Mouse (Mus musculus): Measurements from ENCODE around the gene Gm10065.

Gm10065 gene

GRCm38 (mm10) chr13:21447856-21448614, 31.2 kb downstream of the Gm10065 start:
- Histone ChIP-seq H3K4me1 (replicated peaks; ENCODE audit: low read depth, low read length) (peaks cover 27% of the 10 kb centered on the region), H3K27me3 (ENCODE audit: insufficient read depth, low read length) (no peaks in the 10 kb centered on the region), H3K36me3 (ENCODE audit: insufficient read depth, low read length) (peaks cover 83% of the 10 kb centered on the region), H3K9me3 (ENCODE audit: low read length) (no peaks in the 10 kb centered on the region), H3K4me3 (replicated peaks; ENCODE audit: low read length) (no peak overlapping the region; the same call in 1 of the 2 replicates)
- TF ChIP-seq CTCF (conservative IDR thresholded peaks at IDR 0.05; ENCODE audit: low read length) (no peak), NANOG (IDR thresholded peaks at IDR 0.05; ENCODE audit: borderline replicate concordance, low read length) (no peak), POU5F1 (IDR thresholded peaks at IDR 0.05; ENCODE audit: borderline replicate concordance, low read length) (no peak)

GRCm38 (mm10) chr13:21446796-21447195, 32.4 kb downstream of the Gm10065 start:
- H3K27me3 ChIP-seq (ENCODE audit: insufficient read depth, low read length): no peaks in the 10 kb centered on the region
- no peak for TF ChIP-seq NANOG (IDR thresholded peaks at IDR 0.05; ENCODE audit: borderline replicate concordance, low read length)

GRCm38 (mm10) chr13:21441207-21441572, 38.1 kb downstream of the Gm10065 start:
- no peak for TF ChIP-seq POU5F1 (IDR thresholded peaks at IDR 0.05; ENCODE audit: borderline replicate concordance, low read length)
- no peak for TF ChIP-seq CTCF (conservative IDR thresholded peaks at IDR 0.05; ENCODE audit: low read length)
- no peak for TF ChIP-seq NANOG (IDR thresholded peaks at IDR 0.05; ENCODE audit: borderline replicate concordance, low read length)
- H3K4me1 ChIP-seq (replicated peaks; ENCODE audit: low read depth, low read length): peaks cover 13% of the 10 kb centered on the region

More at GRCm38 (mm10) chr13:21446796-21447195, 32.4 kb downstream of the Gm10065 start:
- no peak overlapping the region for H3K4me3 ChIP-seq (replicated peaks; ENCODE audit: low read length)
- peaks cover 18% of the 10 kb centered on the region for H3K4me1 ChIP-seq (replicated peaks; ENCODE audit: low read depth, low read length)
- H3K9me3 ChIP-seq (ENCODE audit: low read length): no peaks in the 10 kb centered on the region
- H3K36me3 ChIP-seq (ENCODE audit: insufficient read depth, low read length): peaks cover 88% of the 10 kb centered on the region

GRCm38 (mm10) chr13:21440503-21441206, 38.6 kb downstream of the Gm10065 start, which contains the start of gene Pgbd1:
Gene Pgbd1, minus strand, starts transcription at chr13:21441058.
- Histone ChIP-seq H3K27me3 (ENCODE audit: insufficient read depth, low read length) (peaks cover 7% of the 10 kb centered on the region; the same call in 1 of the 2 replicates), H3K4me3 (replicated peaks; ENCODE audit: low read length) (peak within 1 kb of the TSS; percentile 80)
- TF ChIP-seq POU5F1 (IDR thresholded peaks at IDR 0.05; ENCODE audit: borderline replicate concordance, low read length) (no peak), NANOG (IDR thresholded peaks at IDR 0.05; ENCODE audit: borderline replicate concordance, low read length) (no peak), CTCF (conservative IDR thresholded peaks at IDR 0.05; ENCODE audit: low read length) (no peak)

More at GRCm38 (mm10) chr13:21441207-21441572, 38.1 kb downstream of the Gm10065 start:
- peaks cover 37% of the 10 kb centered on the region for H3K36me3 ChIP-seq (ENCODE audit: insufficient read depth, low read length)
- peaks cover 5% of the 10 kb centered on the region; the same call in 1 of the 2 replicates for H3K27me3 ChIP-seq (ENCODE audit: insufficient read depth, low read length)
- H3K4me3 ChIP-seq (replicated peaks; ENCODE audit: low read length): peak overlapping the region; percentile 80
- no peaks in the 10 kb centered on the region for H3K9me3 ChIP-seq (ENCODE audit: low read length)

GRCm38 (mm10) chr13:21435476-21435875, 43.8 kb downstream of the Gm10065 start:
- peaks cover 7% of the 10 kb centered on the region; the same call in 1 of the 2 replicates for H3K27me3 ChIP-seq (ENCODE audit: insufficient read depth, low read length)
- no peaks in the 10 kb centered on the region for H3K36me3 ChIP-seq (ENCODE audit: insufficient read depth, low read length)
- peaks cover 8% of the 10 kb centered on the region for H3K4me1 ChIP-seq (replicated peaks; ENCODE audit: low read depth, low read length)
- no peak overlapping the region for H3K4me3 ChIP-seq (replicated peaks; ENCODE audit: low read length)
- no peaks in the 10 kb centered on the region for H3K9me3 ChIP-seq (ENCODE audit: low read length)
- no peak for TF ChIP-seq CTCF (conservative IDR thresholded peaks at IDR 0.05; ENCODE audit: low read length)
- TF ChIP-seq NANOG (IDR thresholded peaks at IDR 0.05; ENCODE audit: borderline replicate concordance, low read length): no peak
- TF ChIP-seq POU5F1 (IDR thresholded peaks at IDR 0.05; ENCODE audit: borderline replicate concordance, low read length): no peak

More at GRCm38 (mm10) chr13:21440503-21441206, 38.6 kb downstream of the Gm10065 start, which contains the start of gene Pgbd1:
- no peaks in the 10 kb centered on the region for H3K9me3 ChIP-seq (ENCODE audit: low read length)
- H3K4me1 ChIP-seq (replicated peaks; ENCODE audit: low read depth, low read length): peaks cover 13% of the 10 kb centered on the region
- H3K36me3 ChIP-seq (ENCODE audit: insufficient read depth, low read length): peaks cover 32% of the 10 kb centered on the region
